Mouse (Mus musculus) heart, embryonic 10.5 days (tissue): ENCODE results near the gene Gdf7. TPM values are rescaled to one million over a fixed set of nuclear protein-coding genes. Genes with fewer than 3 reads are reported as not detected.

Source experiments
- DNase-seq: peaks from one replicate; pipeline ENCODE4 v3.0.0-alpha.2; 2017; ENCODE audit warnings: low spot score
- H3K27ac ChIP-seq: fragments of 300-500 bp; sonication (generic); 2 replicates; pipeline ENCODE4 v1.5.1; 2016; ENCODE audit warnings: mild to moderate bottlenecking
- H3K27me3 ChIP-seq: fragments of 300-500 bp; sonication (generic); 2 replicates; pipeline ENCODE4 v1.6.1; 2016; ENCODE audit warnings: mild to moderate bottlenecking; ENCODE audit not compliant: poor library complexity, insufficient read depth, severe bottlenecking
- H3K36me3 ChIP-seq: fragments of 300-500 bp; sonication (generic); 2 replicates; pipeline ENCODE4 v1.6.1; 2016; ENCODE audit warnings: mild to moderate bottlenecking, moderate library complexity
- H3K4me1 ChIP-seq: fragments of 300-500 bp; sonication (generic); 2 replicates; pipeline ENCODE4 v1.6.1; 2016; ENCODE audit warnings: mild to moderate bottlenecking
- H3K4me3 ChIP-seq: fragments of 300-500 bp; sonication (generic); 2 replicates; pipeline ENCODE4 v1.5.1; 2016; ENCODE audit warnings: mild to moderate bottlenecking, moderate library complexity
- H3K9me3 ChIP-seq: fragments of 300-500 bp; sonication (generic); 2 replicates; pipeline ENCODE4 v1.6.1; 2016; ENCODE audit warnings: mild to moderate bottlenecking, moderate library complexity
- WGBS: fragments of 180-500 bp; shearing (Covaris S2); methylation state at CpG from one replicate; pipeline ENCODE4 v1.1.7; 2016; 5-methylcytosine and 5-hydroxymethylcytosine counted together
- polyA plus RNA-seq: library from polyadenylated mRNA; unstranded; fragments of >200 nt; fragmentation: Nextera tagmentation; extraction: Ambion mirVana; gene quantifications from 2 replicates; pipeline ENCODE4 v1.2.1, GENCODE M21; 2016

Gene Gdf7
- polyA plus RNA-seq: 0.10 and 0.13 TPM in 2 replicates

DNA sequence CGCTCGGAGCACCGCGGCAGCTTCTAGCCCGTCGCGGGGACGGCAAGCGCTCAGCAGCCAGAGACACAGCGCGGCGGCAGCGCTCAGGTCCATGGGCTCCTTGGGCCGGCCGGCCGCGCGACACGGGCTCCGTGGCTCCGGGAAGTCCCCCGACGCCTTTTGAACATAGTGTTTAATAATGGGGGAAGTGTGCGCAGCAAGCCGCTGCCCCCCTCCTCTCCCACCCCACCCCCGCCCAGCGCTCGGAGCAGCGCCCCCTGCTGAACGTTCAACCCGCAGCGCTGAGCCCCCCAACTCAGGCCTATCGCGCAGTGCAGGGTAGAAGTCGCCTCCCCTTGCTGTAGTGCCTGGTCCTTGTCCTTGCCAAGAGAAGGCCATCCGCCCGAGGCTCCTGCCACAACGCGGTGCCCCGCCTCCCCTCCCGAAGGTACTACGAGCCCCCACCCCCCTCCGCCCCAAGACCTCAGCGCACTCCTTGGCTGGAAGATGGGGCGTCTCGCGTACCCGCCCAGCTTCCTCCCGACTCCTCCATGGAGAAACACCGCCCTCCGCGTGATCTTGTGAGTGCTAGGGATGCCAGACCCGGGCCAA is at the start of gene Gdf7:
Gene Gdf7, minus strand, starts transcription at position 114 of the 591 bp plus-strand sequence.
- DNase-seq: no peak
- Histone ChIP-seq H3K27me3 (peaks cover 92% of the 10 kb centered on the region), H3K36me3 (no peaks in the 10 kb centered on the region), H3K4me1 (peaks cover 35% of the 10 kb centered on the region), H3K4me3 (peak within 1 kb of the TSS; percentile 64), H3K9me3 (no peaks in the 10 kb centered on the region), H3K27ac (no peak within 1 kb of the TSS)
- WGBS: under 1% methylated on average over 53 of the region's 53 CpGs

- 35% methylated on average over 4 of the region's 4 CpGs for WGBS
- Histone ChIP-seq H3K27ac (peak overlapping the region; percentile 59), H3K9me3 (no peaks in the 10 kb centered on the region), H3K4me1 (peaks cover 36% of the 10 kb centered on the region), H3K27me3 (no peaks in the 10 kb centered on the region), H3K4me3 (no peak overlapping the region), H3K36me3 (no peaks in the 10 kb centered on the region)
- DNase-seq: no peak
Measured at GRCm38 (mm10) chr12:8351025-8351903, 49.5 kb upstream of the Gdf7 start.

DNA sequence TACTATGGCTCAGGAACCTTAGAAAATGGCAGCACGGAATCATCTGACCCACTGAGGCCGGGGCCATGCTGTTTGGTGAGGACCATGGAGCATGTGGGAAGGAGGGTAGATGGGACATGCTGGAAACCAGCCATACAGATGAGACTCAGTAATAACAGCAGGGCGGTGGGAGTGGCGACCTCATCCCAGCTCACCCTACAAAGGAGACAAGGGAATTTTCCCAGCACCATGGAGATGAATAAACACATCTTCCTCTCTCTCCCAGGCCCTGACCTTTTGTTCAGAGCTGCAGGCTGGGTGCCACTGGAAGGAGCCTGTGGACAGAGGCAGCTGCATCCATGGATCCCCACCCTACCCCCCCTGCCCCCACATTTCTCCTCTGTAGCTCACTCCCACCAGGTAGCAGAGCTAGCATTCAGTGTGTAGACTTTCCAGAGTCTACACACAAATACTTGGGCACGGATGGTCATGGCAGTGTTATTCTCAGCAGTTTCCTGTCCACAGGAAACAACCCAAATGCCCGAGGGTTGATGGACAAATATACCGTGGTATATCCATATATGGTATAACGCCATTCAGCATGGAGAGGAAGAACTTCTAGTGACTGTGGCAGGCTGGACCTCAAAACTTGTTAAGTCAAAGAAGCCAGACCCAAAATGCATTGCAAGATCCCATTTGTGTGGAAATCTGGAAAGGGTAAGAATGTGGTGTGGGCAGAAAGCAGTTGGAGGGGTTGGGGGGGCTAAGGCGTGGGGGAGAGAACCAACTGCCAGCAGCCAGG is 47.2 kb upstream of the Gdf7 start:
- DNase-seq: no peak
- Histone ChIP-seq H3K27me3 (no peaks in the 10 kb centered on the region), H3K27ac (peak overlapping the region; percentile 54), H3K9me3 (no peaks in the 10 kb centered on the region), H3K4me3 (no peak overlapping the region), H3K4me1 (peaks cover 48% of the 10 kb centered on the region), H3K36me3 (no peaks in the 10 kb centered on the region)
- WGBS: 77% methylated on average over 9 of the region's 9 CpGs

GRCm38 (mm10) chr12:8347746-8348462 is 46.1 kb upstream of the Gdf7 start:
- Histone ChIP-seq H3K4me1 (peaks cover 48% of the 10 kb centered on the region), H3K4me3 (no peak overlapping the region), H3K27ac (peak overlapping the region; percentile 16; the same call in 1 of the 2 replicates), H3K36me3 (peaks cover 3% of the 10 kb centered on the region; the same call in 1 of the 2 replicates), H3K9me3 (no peaks in the 10 kb centered on the region), H3K27me3 (no peaks in the 10 kb centered on the region)
- whole genome bisulfite sequencing: 76% methylated on average over 8 of the region's 8 CpGs
- DNase-seq: no peak

DNA sequence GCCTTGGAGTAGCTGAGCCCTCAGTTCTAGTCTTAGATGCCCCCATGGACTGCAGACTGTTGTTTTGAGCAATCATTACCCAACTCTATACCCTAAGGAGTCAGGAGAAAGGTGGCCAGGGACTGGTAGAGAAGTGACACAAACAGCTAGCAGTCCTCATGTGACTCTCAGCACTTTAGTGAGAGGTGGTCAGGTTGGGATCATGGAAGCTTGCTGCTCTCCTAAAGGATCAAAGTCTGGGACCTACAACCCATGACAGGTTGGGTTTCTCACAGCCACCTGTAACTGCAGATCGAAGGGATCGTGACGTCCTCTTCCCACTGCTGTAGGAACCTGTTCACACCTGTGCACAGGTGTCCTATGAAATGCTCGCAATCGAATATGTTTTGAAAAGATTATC is 43.8 kb upstream of the Gdf7 start:
- H3K4me1 ChIP-seq: peaks cover 38% of the 10 kb centered on the region
- H3K36me3 ChIP-seq: peaks cover 15% of the 10 kb centered on the region
- no peak overlapping the region for H3K4me3 ChIP-seq
- DNase-seq: no peak
- H3K27me3 ChIP-seq: no peaks in the 10 kb centered on the region
- no peaks in the 10 kb centered on the region for H3K9me3 ChIP-seq
- H3K27ac ChIP-seq: peak overlapping the region; percentile 56
- WGBS: 93% methylated on average over 5 of the region's 5 CpGs

GRCm38 (mm10) chr12:8344897-8345296 is 43.1 kb upstream of the Gdf7 start:
- 39% methylated on average over 9 of the region's 9 CpGs for WGBS
- H3K36me3 ChIP-seq: peaks cover 15% of the 10 kb centered on the region
- no peaks in the 10 kb centered on the region for H3K9me3 ChIP-seq
- H3K4me1 ChIP-seq: peaks cover 38% of the 10 kb centered on the region
- no peak for DNase-seq
- peak overlapping the region; percentile 56 for H3K27ac ChIP-seq
- no peak overlapping the region for H3K4me3 ChIP-seq
- H3K27me3 ChIP-seq: no peaks in the 10 kb centered on the region

- H3K36me3 ChIP-seq: peaks cover 15% of the 10 kb centered on the region
- no peaks in the 10 kb centered on the region for H3K27me3 ChIP-seq
- H3K4me1 ChIP-seq: peaks cover 39% of the 10 kb centered on the region
- H3K4me3 ChIP-seq: no peak overlapping the region
- H3K9me3 ChIP-seq: no peaks in the 10 kb centered on the region
- 93% methylated on average over 3 of the region's 3 CpGs for WGBS
- no peak overlapping the region for H3K27ac ChIP-seq
- no peak for DNase-seq
Measured at GRCm38 (mm10) chr12:8343381-8343780, 41.6 kb upstream of the Gdf7 start.

GRCm38 (mm10) chr12:8341008-8341407 is 39.3 kb upstream of the Gdf7 start:
- Histone ChIP-seq H3K4me1 (peaks cover 51% of the 10 kb centered on the region), H3K27ac (no peak overlapping the region), H3K36me3 (peaks cover 29% of the 10 kb centered on the region), H3K4me3 (no peak overlapping the region), H3K27me3 (no peaks in the 10 kb centered on the region), H3K9me3 (no peaks in the 10 kb centered on the region)
- DNase-seq: no peak
- 86% methylated on average over 6 of the region's 6 CpGs for WGBS

- Histone ChIP-seq H3K36me3 (peaks cover 36% of the 10 kb centered on the region), H3K27ac (peak overlapping the region; percentile 76), H3K27me3 (no peaks in the 10 kb centered on the region), H3K4me3 (no peak overlapping the region), H3K4me1 (peaks cover 44% of the 10 kb centered on the region), H3K9me3 (no peaks in the 10 kb centered on the region)
- no peak for DNase-seq
- WGBS: 43% methylated on average over 13 of the region's 13 CpGs
Measured at GRCm38 (mm10) chr12:8339591-8340319, 38.0 kb upstream of the Gdf7 start.

- Histone ChIP-seq H3K27ac (peak overlapping the region; percentile 76), H3K9me3 (no peaks in the 10 kb centered on the region), H3K27me3 (no peaks in the 10 kb centered on the region), H3K4me3 (no peak overlapping the region), H3K4me1 (peaks cover 42% of the 10 kb centered on the region), H3K36me3 (peaks cover 36% of the 10 kb centered on the region)
- DNase-seq: no peak
- 53% methylated on average over 8 of the region's 8 CpGs for whole genome bisulfite sequencing
Measured at GRCm38 (mm10) chr12:8338918-8339317, 37.2 kb upstream of the Gdf7 start.

DNA sequence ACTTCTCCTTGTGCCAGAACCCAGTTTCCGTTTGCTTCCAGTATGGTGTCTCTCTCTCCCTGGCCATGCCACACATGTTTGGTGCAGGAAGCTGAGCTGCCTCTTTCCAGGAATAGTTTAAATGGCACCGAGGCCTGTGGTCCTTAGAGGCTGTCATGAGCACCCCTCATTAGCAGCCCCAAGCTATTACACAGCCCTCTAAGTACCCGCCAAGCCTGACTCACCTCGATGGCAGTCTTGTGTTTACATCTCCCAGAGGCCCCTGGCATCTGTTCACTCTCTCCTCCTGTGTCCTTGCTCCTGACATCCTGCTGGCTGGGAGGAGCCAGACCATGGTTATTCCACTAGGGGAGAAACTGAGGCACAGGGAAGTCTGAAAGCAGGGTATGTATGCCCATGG is 36.7 kb upstream of the Gdf7 start:
- H3K36me3 ChIP-seq: peaks cover 36% of the 10 kb centered on the region

More for the DNA sequence above, 36.7 kb upstream of the Gdf7 start:
- Histone ChIP-seq H3K4me3 (no peak overlapping the region), H3K27ac (peak overlapping the region; percentile 76), H3K9me3 (no peaks in the 10 kb centered on the region), H3K4me1 (peaks cover 46% of the 10 kb centered on the region), H3K27me3 (no peaks in the 10 kb centered on the region)
- DNase-seq: no peak
- WGBS: 43% methylated on average over 4 of the region's 4 CpGs
